Mouse (Mus musculus): ENCODE results near the gene Luc7l2.

GRCm38 (mm10) chr6:38535788-38536187 lies 15.3 kb upstream of the Luc7l2 start:
- TF ChIP-seq POLR2A (IDR thresholded peaks at IDR 0.05; ENCODE audit: borderline replicate concordance, low read depth, low read length) (no peak), CTCF (IDR thresholded peaks at IDR 0.05; ENCODE audit: low read depth, low read length) (no peak)

Data from bone marrow macrophage, adult 2 months (primary cell).